Mouse (Mus musculus) stomach, adult 2 months (tissue): ENCODE results near the gene Sertm1. TPM values are rescaled to one million over a fixed set of nuclear protein-coding genes. Genes with fewer than 3 reads are reported as not detected.

Experiments used
- polyA plus RNA-seq: library from polyadenylated mRNA; depleted of rRNA; stranded (reverse); fragments of >200 nt; gene quantifications from 2 replicates; pipeline ENCODE4 v1.2.3, GENCODE M21; 2012; rRNA removed

Sertm1 gene
- 0.06 and 0.09 TPM in 2 replicates for polyA plus RNA-seq

DNA sequence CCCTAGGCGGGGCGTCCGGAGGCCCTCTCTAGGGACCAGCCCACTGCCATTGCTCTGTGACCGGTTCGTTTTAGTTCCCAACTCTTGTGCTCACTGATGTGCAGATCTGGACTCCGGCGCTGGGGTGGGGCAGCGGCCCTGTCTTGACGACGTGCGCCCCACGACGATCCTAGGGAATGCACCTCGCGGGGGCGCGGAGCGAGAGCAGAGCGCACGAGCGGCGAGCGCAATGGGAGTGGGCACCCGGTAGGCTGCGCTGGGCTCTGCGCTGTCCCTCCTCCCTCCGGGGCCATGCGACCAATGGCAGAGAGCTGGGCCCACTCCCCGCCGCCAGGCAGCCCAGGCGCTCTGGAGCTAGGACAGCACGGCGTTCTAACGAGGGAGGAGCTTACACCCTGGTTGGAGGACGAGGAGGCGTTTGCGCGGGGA is at the start of gene Sertm1:
Gene Sertm1, minus strand, starts transcription at position 245 of the 429 bp plus-strand sequence.

Other genes starting within 250 kb of the Sertm1 start
- gene Supt20, start 223.1 kb downstream of the Sertm1 start, polyA plus RNA-seq, result 13.3 and 18.4 TPM in 2 replicates
- gene Gm21958, start 201.5 kb downstream of the Sertm1 start, polyA plus RNA-seq, result not detected in 2 replicates
- gene Exosc8, start 180.5 kb downstream of the Sertm1 start, polyA plus RNA-seq, result 2.1 TPM in 2 replicates
- gene Alg5, start 180.3 kb downstream of the Sertm1 start, polyA plus RNA-seq, result 4.0 and 5.0 TPM in 2 replicates
- gene Smad9, start 160.3 kb downstream of the Sertm1 start, polyA plus RNA-seq, result 1.6 and 2.1 TPM in 2 replicates
- 5.1 and 10.2 TPM in 2 replicates for gene Rfxap, start 108.1 kb downstream of the Sertm1 start, polyA plus RNA-seq
- gene Ccna1, start 139.6 kb upstream of the Sertm1 start, polyA plus RNA-seq, result 0.44 TPM in 1 of 2 replicates, not detected in the other
- 2.8 and 2.9 TPM in 2 replicates for gene Spg20, start 196.2 kb upstream of the Sertm1 start, polyA plus RNA-seq
- not detected in 2 replicates for gene Ccdc169, start 221.5 kb upstream of the Sertm1 start, polyA plus RNA-seq